Mouse (Mus musculus): Measurements from ENCODE around the gene Lonrf2. TPM values are rescaled to one million over a fixed set of nuclear protein-coding genes. Genes with fewer than 3 reads are reported as not detected.

Lonrf2 gene
- polyA plus RNA-seq, 1 experiment: 0.28 TPM

- no peaks in the 10 kb centered on the region for H3K36me3 ChIP-seq (ENCODE audit: control insufficient read depth, insufficient read depth, low read length)
- H3K4me1 ChIP-seq (ENCODE audit: control insufficient read depth, insufficient read depth, low read length): no peaks in the 10 kb centered on the region
- H3K27me3 ChIP-seq (ENCODE audit: control insufficient read depth, insufficient read depth, low read length): no peaks in the 10 kb centered on the region
- H3K4me3 ChIP-seq (ENCODE audit: control insufficient read depth, low read depth, low read length): no peak overlapping the region
- no peak for TF ChIP-seq POLR2A (IDR thresholded peaks at IDR 0.05; ENCODE audit: control insufficient read depth, low read depth, low read length)
- no peak for TF ChIP-seq CTCF (IDR thresholded peaks at IDR 0.05; ENCODE audit: control insufficient read depth, insufficient read depth, insufficient replicate concordance, low read depth, low read length)
- no peak overlapping the region for H3K27ac ChIP-seq (ENCODE audit: control insufficient read depth, insufficient read depth, low read depth, low read length)
These were observed 35.3 kb upstream of the Lonrf2 start for GRCm38 (mm10) chr1:38871834-38872233.

- no peaks in the 10 kb centered on the region for H3K36me3 ChIP-seq (ENCODE audit: control insufficient read depth, insufficient read depth, low read length)
- no peak overlapping the region for H3K27ac ChIP-seq (ENCODE audit: control insufficient read depth, insufficient read depth, low read depth, low read length)
- H3K4me3 ChIP-seq (ENCODE audit: control insufficient read depth, low read depth, low read length): no peak overlapping the region
These were observed 33.1 kb upstream of the Lonrf2 start for GRCm38 (mm10) chr1:38869398-38870195.

GRCm38 (mm10) chr1:38866242-38866641 lies 29.7 kb upstream of the Lonrf2 start:
- H3K27me3 ChIP-seq (ENCODE audit: control insufficient read depth, insufficient read depth, low read length): no peaks in the 10 kb centered on the region
- TF ChIP-seq CTCF (IDR thresholded peaks at IDR 0.05; ENCODE audit: control insufficient read depth, insufficient read depth, insufficient replicate concordance, low read depth, low read length) (no peak), POLR2A (IDR thresholded peaks at IDR 0.05; ENCODE audit: control insufficient read depth, low read depth, low read length) (no peak)
- H3K36me3 ChIP-seq (ENCODE audit: control insufficient read depth, insufficient read depth, low read length): no peaks in the 10 kb centered on the region
- no peaks in the 10 kb centered on the region for H3K4me1 ChIP-seq (ENCODE audit: control insufficient read depth, insufficient read depth, low read length)
- H3K27ac ChIP-seq (ENCODE audit: control insufficient read depth, insufficient read depth, low read depth, low read length): no peak overlapping the region
- H3K4me3 ChIP-seq (ENCODE audit: control insufficient read depth, low read depth, low read length): no peak overlapping the region

More at GRCm38 (mm10) chr1:38869398-38870195, 33.1 kb upstream of the Lonrf2 start:
- H3K4me1 ChIP-seq (ENCODE audit: control insufficient read depth, insufficient read depth, low read length): no peaks in the 10 kb centered on the region
- H3K27me3 ChIP-seq (ENCODE audit: control insufficient read depth, insufficient read depth, low read length): no peaks in the 10 kb centered on the region
- TF ChIP-seq POLR2A (IDR thresholded peaks at IDR 0.05; ENCODE audit: control insufficient read depth, low read depth, low read length) (no peak), CTCF (IDR thresholded peaks at IDR 0.05; ENCODE audit: control insufficient read depth, insufficient read depth, insufficient replicate concordance, low read depth, low read length) (no peak)

GRCm38 (mm10) chr1:38864341-38864740 lies 27.8 kb upstream of the Lonrf2 start:
- H3K4me1 ChIP-seq (ENCODE audit: control insufficient read depth, insufficient read depth, low read length): no peaks in the 10 kb centered on the region

GRCm38 (mm10) chr1:38862213-38862612 lies 25.7 kb upstream of the Lonrf2 start:
- no peak overlapping the region for H3K4me3 ChIP-seq (ENCODE audit: control insufficient read depth, low read depth, low read length)
- TF ChIP-seq CTCF (IDR thresholded peaks at IDR 0.05; ENCODE audit: control insufficient read depth, insufficient read depth, insufficient replicate concordance, low read depth, low read length) (peak; percentile 29; the same call in 1 of the 2 replicates), POLR2A (IDR thresholded peaks at IDR 0.05; ENCODE audit: control insufficient read depth, low read depth, low read length) (no peak)
- H3K4me1 ChIP-seq (ENCODE audit: control insufficient read depth, insufficient read depth, low read length): no peaks in the 10 kb centered on the region
- H3K27ac ChIP-seq (ENCODE audit: control insufficient read depth, insufficient read depth, low read depth, low read length): no peak overlapping the region
- no peaks in the 10 kb centered on the region for H3K36me3 ChIP-seq (ENCODE audit: control insufficient read depth, insufficient read depth, low read length)
- H3K27me3 ChIP-seq (ENCODE audit: control insufficient read depth, insufficient read depth, low read length): no peaks in the 10 kb centered on the region

More at GRCm38 (mm10) chr1:38864341-38864740, 27.8 kb upstream of the Lonrf2 start:
- no peaks in the 10 kb centered on the region for H3K27me3 ChIP-seq (ENCODE audit: control insufficient read depth, insufficient read depth, low read length)
- no peak overlapping the region for H3K27ac ChIP-seq (ENCODE audit: control insufficient read depth, insufficient read depth, low read depth, low read length)
- H3K36me3 ChIP-seq (ENCODE audit: control insufficient read depth, insufficient read depth, low read length): no peaks in the 10 kb centered on the region
- TF ChIP-seq POLR2A (IDR thresholded peaks at IDR 0.05; ENCODE audit: control insufficient read depth, low read depth, low read length): no peak
- TF ChIP-seq CTCF (IDR thresholded peaks at IDR 0.05; ENCODE audit: control insufficient read depth, insufficient read depth, insufficient replicate concordance, low read depth, low read length): no peak
- no peak overlapping the region for H3K4me3 ChIP-seq (ENCODE audit: control insufficient read depth, low read depth, low read length)

GRCm38 (mm10) chr1:38860867-38861524 lies 24.5 kb upstream of the Lonrf2 start:
- Histone ChIP-seq H3K36me3 (ENCODE audit: control insufficient read depth, insufficient read depth, low read length) (no peaks in the 10 kb centered on the region), H3K4me3 (ENCODE audit: control insufficient read depth, low read depth, low read length) (no peak overlapping the region), H3K4me1 (ENCODE audit: control insufficient read depth, insufficient read depth, low read length) (no peaks in the 10 kb centered on the region), H3K27me3 (ENCODE audit: control insufficient read depth, insufficient read depth, low read length) (no peaks in the 10 kb centered on the region), H3K27ac (ENCODE audit: control insufficient read depth, insufficient read depth, low read depth, low read length) (no peak overlapping the region)
- TF ChIP-seq POLR2A (IDR thresholded peaks at IDR 0.05; ENCODE audit: control insufficient read depth, low read depth, low read length) (no peak), CTCF (IDR thresholded peaks at IDR 0.05; ENCODE audit: control insufficient read depth, insufficient read depth, insufficient replicate concordance, low read depth, low read length) (no peak)

GRCm38 (mm10) chr1:38860207-38860606 lies 23.7 kb upstream of the Lonrf2 start:
- Histone ChIP-seq H3K4me3 (ENCODE audit: control insufficient read depth, low read depth, low read length) (no peak overlapping the region), H3K4me1 (ENCODE audit: control insufficient read depth, insufficient read depth, low read length) (no peaks in the 10 kb centered on the region; the same call in 1 of the 2 replicates), H3K27ac (ENCODE audit: control insufficient read depth, insufficient read depth, low read depth, low read length) (no peak overlapping the region), H3K27me3 (ENCODE audit: control insufficient read depth, insufficient read depth, low read length) (no peaks in the 10 kb centered on the region), H3K36me3 (ENCODE audit: control insufficient read depth, insufficient read depth, low read length) (no peaks in the 10 kb centered on the region)
- TF ChIP-seq POLR2A (IDR thresholded peaks at IDR 0.05; ENCODE audit: control insufficient read depth, low read depth, low read length): no peak
- TF ChIP-seq CTCF (IDR thresholded peaks at IDR 0.05; ENCODE audit: control insufficient read depth, insufficient read depth, insufficient replicate concordance, low read depth, low read length): no peak

Measured in testis, adult 2 months (tissue).